In genomic region chr19:40935376-40935775, GRCm38 (mm10) we compare ENCODE assay signal across 9 mouse cellular contexts.
"Had no signal": no experiment of that assay in that cellular context is flagged by ENCODE, and none has a peak within 500 bp of the region (broad histone marks: within the 10 kb centered on the region; RNA-seq: fewer than 3 reads in every experiment).

No protein-coding gene starts in this region.

- DNase-seq: kidney, adult 18-20 months; kidney, postnatal 25 days; layer of hippocampus, adult 9-11 months; liver; lung, postnatal 10 days; lung, postnatal 36 days; retina, postnatal 1 day; right cerebral cortex, postnatal 25 days; spleen, adult 18-20 months had no signal
